Mouse (Mus musculus) bone marrow macrophage, adult 2 months (primary cell): ENCODE measurements around the gene Ctse.

Source experiments
- CTCF ChIP-seq: IDR thresholded peaks from 2 replicates; pipeline ENCODE4 v1.5.1; 2012; ENCODE audit warnings: low read depth, mild to moderate bottlenecking, low read length, moderate library complexity
- POLR2A ChIP-seq: IDR thresholded peaks from 2 replicates; pipeline ENCODE4 v1.6.1; 2012; ENCODE audit warnings: mild to moderate bottlenecking, low read depth, low read length, borderline replicate concordance

GRCm38 (mm10) chr1:131696325-131696724, 58.2 kb downstream of the Ctse start:
- TF ChIP-seq CTCF (no peak), POLR2A (no peak)
